Comparison of ENCODE assay signal across 22 mouse cellular contexts in the genomic region with DNA sequence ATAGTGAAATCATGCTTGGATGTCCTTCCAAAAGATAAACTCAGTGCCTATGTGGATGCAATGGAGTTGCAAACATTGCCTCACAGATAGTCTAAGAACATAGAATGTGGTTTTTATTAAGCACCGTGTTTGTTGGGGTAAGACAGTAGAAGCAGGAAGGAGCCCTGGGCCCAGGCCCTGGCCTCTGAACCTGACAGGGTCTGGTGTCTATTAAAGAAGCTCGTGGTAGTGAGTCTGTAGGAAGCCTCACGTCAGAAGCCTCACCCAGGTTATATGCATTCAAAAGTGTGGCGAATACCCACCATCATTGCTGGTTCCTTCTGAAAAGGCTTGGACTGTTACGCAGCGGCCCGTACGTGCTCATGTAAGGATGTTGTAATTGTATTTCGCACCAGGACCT.
DNase-seq lines count a peak whose midpoint lies in the region; ATAC-seq and TF ChIP-seq lines count a peak whose summit lies in the region.
"Had no signal": no experiment of that assay in that cellular context is flagged by ENCODE, and none has a peak within 500 bp of the region (broad histone marks: within the 10 kb centered on the region; RNA-seq: fewer than 3 reads in every experiment).

No protein-coding gene starts in this region.

- 0 out of 2 replicates have a peak overlapping the region, but pooled peaks have one; percentile 51 for H3K27ac ChIP-seq in forebrain, embryonic 10.5 days
- H3K27ac ChIP-seq in forebrain, embryonic 13.5 days: no peak overlapping the region
- H3K27ac ChIP-seq in hindbrain, embryonic 10.5 days: 0 out of 2 replicates have a peak overlapping the region, but pooled peaks have one; percentile 13
- no peak overlapping the region for H3K27ac ChIP-seq in hindbrain, postnatal 0 days
- no peak overlapping the region for H3K27ac ChIP-seq in embryonic facial prominence, embryonic 11.5 days (replicated peaks; ENCODE audit: low read depth, low read length)
- H3K27ac ChIP-seq: embryonic facial prominence, embryonic 13.5 days; hindbrain, embryonic 14.5 days had no signal

- H3K27me3 ChIP-seq in forebrain, embryonic 10.5 days (ENCODE audit: poor library complexity, severe bottlenecking): no peaks in the 10 kb centered on the region
- no peaks in the 10 kb centered on the region for H3K27me3 ChIP-seq in forebrain, embryonic 13.5 days
- no peaks in the 10 kb centered on the region for H3K27me3 ChIP-seq in hindbrain, embryonic 10.5 days (ENCODE audit: insufficient read depth, poor library complexity, severe bottlenecking)
- no peaks in the 10 kb centered on the region for H3K27me3 ChIP-seq in hindbrain, postnatal 0 days (ENCODE audit: insufficient read depth, low read length)
- H3K27me3 ChIP-seq in embryonic facial prominence, embryonic 11.5 days (ENCODE audit: control insufficient read depth, insufficient read depth, low read length): no peaks in the 10 kb centered on the region
- H3K27me3 ChIP-seq: embryonic facial prominence, embryonic 13.5 days had no signal

- no peak for TF ChIP-seq CTCF in hindbrain, postnatal 0 days (IDR thresholded peaks at IDR 0.05; ENCODE audit: low read depth)

- no peak overlapping the region for H3K4me2 ChIP-seq in forebrain, embryonic 13.5 days
- no peak overlapping the region for H3K4me2 ChIP-seq in hindbrain, postnatal 0 days (ENCODE audit: low read depth, low read length)
- no peak overlapping the region for H3K4me2 ChIP-seq in embryonic facial prominence, embryonic 11.5 days (ENCODE audit: low read depth, low read length)
- H3K4me2 ChIP-seq: embryonic facial prominence, embryonic 13.5 days; heart, embryonic 11.5 days; hindbrain, embryonic 14.5 days had no signal

- H3K9ac ChIP-seq in forebrain, embryonic 13.5 days: no peak overlapping the region
- H3K9ac ChIP-seq in hindbrain, postnatal 0 days (replicated peaks; ENCODE audit: low read length): no peak overlapping the region
- no peak overlapping the region for H3K9ac ChIP-seq in embryonic facial prominence, embryonic 11.5 days (replicated peaks; ENCODE audit: low read length)
- H3K9ac ChIP-seq: embryonic facial prominence, embryonic 13.5 days; hindbrain, embryonic 14.5 days had no signal

- DNase-seq in forebrain, embryonic 10.5 days (ENCODE audit: extremely low spot score, low spot score): peak; percentile 18
- DNase-seq in hindbrain, embryonic 10.5 days (ENCODE audit: low spot score): peak; percentile 35
- DNase-seq in hindbrain, postnatal 0 days (ENCODE audit: low spot score): no peak
- DNase-seq in embryo, embryonic 11 days: peak; percentile 33
- DNase-seq in embryonic facial prominence, embryonic 11.5 days (ENCODE audit: low spot score): peak; percentile 59
- no peak for DNase-seq in left cerebral cortex, postnatal 14 days (ENCODE audit: low spot score in 2 of 2)
- DNase-seq in spleen, adult 18-20 months: no peak
- DNase-seq: adrenal gland, adult 8-10 months; adrenal gland, postnatal 25 days; cerebellum, adult 11-12 months; cerebellum, adult 8-10 months; cerebellum, postnatal 36 days; gastrocnemius, postnatal 10 days; gastrocnemius, postnatal 36 days had no signal

- H3K9me3 ChIP-seq in forebrain, embryonic 10.5 days: no peaks in the 10 kb centered on the region
- no peaks in the 10 kb centered on the region for H3K9me3 ChIP-seq in forebrain, embryonic 13.5 days (replicated peaks)
- H3K9me3 ChIP-seq in hindbrain, embryonic 10.5 days: no peaks in the 10 kb centered on the region
- H3K9me3 ChIP-seq in hindbrain, postnatal 0 days (ENCODE audit: low read length): no peaks in the 10 kb centered on the region
- H3K9me3 ChIP-seq in embryonic facial prominence, embryonic 11.5 days (replicated peaks; ENCODE audit: control insufficient read depth, low read length): no peaks in the 10 kb centered on the region
- H3K9me3 ChIP-seq: embryonic facial prominence, embryonic 13.5 days had no signal

- H3K4me1 ChIP-seq in forebrain, embryonic 10.5 days: peaks cover 36% of the 10 kb centered on the region
- H3K4me1 ChIP-seq in forebrain, embryonic 13.5 days: no peaks in the 10 kb centered on the region
- H3K4me1 ChIP-seq in hindbrain, embryonic 10.5 days (replicated peaks): peaks cover 49% of the 10 kb centered on the region
- H3K4me1 ChIP-seq in hindbrain, postnatal 0 days (ENCODE audit: insufficient read depth, low read length): no peaks in the 10 kb centered on the region
- peaks cover 2% of the 10 kb centered on the region; the same call in 1 of the 2 replicates for H3K4me1 ChIP-seq in embryonic facial prominence, embryonic 11.5 days (ENCODE audit: control insufficient read depth, insufficient read depth, low read length)

- 71% methylated on average over 9 of the region's 9 CpGs for WGBS in forebrain, embryonic 10.5 days
- 88% methylated on average over 9 of the region's 9 CpGs for WGBS in forebrain, embryonic 13.5 days
- WGBS in hindbrain, embryonic 10.5 days: 57% methylated on average over 9 of the region's 9 CpGs
- 72% methylated on average over 9 of the region's 9 CpGs for WGBS in hindbrain, postnatal 0 days
- WGBS in embryonic facial prominence, embryonic 11.5 days: 56% methylated on average over 9 of the region's 9 CpGs

- ATAC-seq in forebrain, embryonic 13.5 days: no peak
- ATAC-seq in hindbrain, postnatal 0 days: no peak
- no peak for ATAC-seq in embryonic facial prominence, embryonic 11.5 days (replicated peaks; ENCODE audit: insufficient number of reproducible peaks, low FRiP score, low TSS enrichment, low read depth)
- ATAC-seq: activated CD4-positive, CD25-positive, alpha-beta regulatory T cell, adult 4 months; forebrain, embryonic 16.5 days; intestine, postnatal 0 days had no signal

- H3K4me3 ChIP-seq in forebrain, embryonic 10.5 days: no peak overlapping the region
- no peak overlapping the region for H3K4me3 ChIP-seq in forebrain, embryonic 13.5 days
- H3K4me3 ChIP-seq in hindbrain, embryonic 10.5 days: no peak overlapping the region
- H3K4me3 ChIP-seq in hindbrain, postnatal 0 days (ENCODE audit: low read length): no peak overlapping the region
- H3K4me3 ChIP-seq in embryonic facial prominence, embryonic 11.5 days (ENCODE audit: low read depth, low read length): no peak overlapping the region
- H3K4me3 ChIP-seq: embryonic facial prominence, embryonic 13.5 days; erythroblast, embryonic 14.5 days had no signal

- intact Hi-C loops in left cerebral cortex, postnatal 14 days (cut with DNase I): no loop called here

- H3K36me3 ChIP-seq in forebrain, embryonic 10.5 days (replicated peaks): no peaks in the 10 kb centered on the region
- H3K36me3 ChIP-seq in forebrain, embryonic 13.5 days (ENCODE audit: poor library complexity, severe bottlenecking): no peaks in the 10 kb centered on the region
- no peaks in the 10 kb centered on the region for H3K36me3 ChIP-seq in hindbrain, embryonic 10.5 days
- H3K36me3 ChIP-seq in hindbrain, postnatal 0 days (ENCODE audit: insufficient read depth, low read length): no peaks in the 10 kb centered on the region
- no peaks in the 10 kb centered on the region for H3K36me3 ChIP-seq in embryonic facial prominence, embryonic 11.5 days (replicated peaks; ENCODE audit: control insufficient read depth, insufficient read depth, low read depth, low read length)
- H3K36me3 ChIP-seq: embryonic facial prominence, embryonic 13.5 days had no signal

Comparison
In these comparisons a context has a peak if more than half of its experiments do, and no peak if none do; other contexts are left out.
1. DNase-seq: peak in forebrain, embryonic 10.5 days (single experiment), hindbrain, embryonic 10.5 days (single experiment), embryo, embryonic 11 days (single experiment) and embryonic facial prominence, embryonic 11.5 days (single experiment); none in hindbrain, postnatal 0 days (single experiment), left cerebral cortex, postnatal 14 days (0 of 2) and spleen, adult 18-20 months (0 of 2).
2. H3K27ac ChIP-seq: peak in forebrain, embryonic 10.5 days (single experiment) and hindbrain, embryonic 10.5 days (single experiment); none in forebrain, embryonic 13.5 days (single experiment), hindbrain, postnatal 0 days (single experiment) and embryonic facial prominence, embryonic 11.5 days (single experiment).